Mouse (Mus musculus): ENCODE measurements around the gene Gusb. TPM values are rescaled to one million over a fixed set of nuclear protein-coding genes. Genes with fewer than 3 reads are reported as not detected.
A peak's percentile ranks its signal among the peaks of the same experiment; 100 is the strongest.

Gusb gene
- 43.0 and 45.7 TPM in 2 replicates for polyA plus RNA-seq (2016; fragmentation: Nextera tagmentation; extraction: Ambion mirVana)

DNA sequence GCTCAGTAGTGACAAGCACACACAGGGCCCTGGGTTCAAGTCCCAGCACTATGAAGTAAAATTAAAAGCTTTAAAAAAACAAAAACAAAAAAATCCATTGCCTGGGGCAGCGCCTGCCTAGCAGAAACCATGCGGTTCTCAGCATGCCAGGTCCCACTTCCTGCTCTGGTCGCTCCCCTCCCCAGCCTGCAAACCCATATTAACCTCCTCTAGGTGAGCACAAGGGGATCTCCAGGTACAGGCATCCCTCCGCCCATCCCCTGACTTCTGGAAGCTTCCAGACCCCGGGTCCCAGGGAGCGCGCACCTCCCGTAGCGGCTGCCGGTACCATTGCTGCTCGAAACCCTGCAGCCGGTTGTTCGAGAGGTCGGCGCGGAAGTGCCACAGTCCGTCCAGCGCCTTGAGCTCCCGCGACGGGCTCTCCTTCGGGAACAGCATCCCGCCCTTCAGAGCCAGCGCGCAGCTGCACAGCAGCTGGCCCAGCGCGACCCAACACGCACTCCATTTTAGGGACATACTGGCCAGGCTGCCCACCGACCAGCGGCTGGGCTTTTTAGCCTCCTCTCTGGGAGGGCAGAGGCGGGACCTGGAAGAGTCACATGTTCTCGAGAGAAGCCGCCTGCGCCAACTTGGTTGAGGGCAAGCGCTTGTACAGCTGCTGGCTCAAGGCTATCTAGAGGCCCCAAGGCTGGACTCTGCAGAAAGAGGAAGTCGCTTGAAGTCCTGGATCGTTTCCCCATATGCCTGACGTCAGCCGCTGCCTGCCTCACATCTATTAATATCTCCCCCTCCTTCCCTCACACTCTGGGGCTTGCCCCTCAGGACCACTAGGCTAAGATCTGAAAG, at the start of gene Gusb:
Gene Gusb (minus strand): TSS at position 749 of the 846 bp plus-strand sequence.
- H3K36me3 ChIP-seq = peaks cover 10% of the 10 kb centered on the region; the same call in 1 of the 2 replicates
- peaks cover 15% of the 10 kb centered on the region; the same call in 1 of the 2 replicates for H3K9me3 ChIP-seq
- H3K27ac ChIP-seq = peak within 1 kb of the TSS; percentile 83
- peak within 1 kb of the TSS; percentile 72 for H3K4me2 ChIP-seq
- H3K9ac ChIP-seq (replicated peaks) = peak within 1 kb of the TSS; percentile 69
- peak; percentile 75 for ATAC-seq (ENCODE audit: insufficient number of reproducible peaks, insufficient read depth, low FRiP score, low TSS enrichment, low read depth)
- under 1% methylated on average over 39 of the region's 39 CpGs for WGBS
- peak within 1 kb of the TSS; percentile 67 for H3K4me3 ChIP-seq (replicated peaks)
- H3K4me1 ChIP-seq (replicated peaks) = peaks cover 19% of the 10 kb centered on the region
- H3K27me3 ChIP-seq = no peaks in the 10 kb centered on the region

DNA sequence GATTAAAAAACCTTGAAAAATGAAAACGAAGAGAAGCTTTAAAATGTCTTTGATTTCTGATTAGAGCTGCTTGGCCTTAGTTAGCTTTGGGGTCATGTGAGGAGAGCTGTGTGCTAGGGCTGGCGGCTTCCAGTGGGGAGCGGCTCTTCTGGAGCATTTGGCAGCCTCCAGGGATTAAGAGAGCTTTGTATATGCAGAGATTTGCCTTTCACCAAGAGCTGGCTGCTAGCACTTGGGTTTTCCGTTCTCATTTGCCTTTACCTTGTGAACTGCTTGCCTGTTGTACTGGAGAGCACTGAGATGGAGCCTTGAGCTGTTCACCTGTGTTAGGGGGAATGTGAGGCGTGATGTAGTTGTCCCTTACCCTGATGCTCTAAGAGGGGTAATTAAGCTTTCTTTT, 49.7 kb upstream of the Gusb start:
- H3K9me3 ChIP-seq = no peaks in the 10 kb centered on the region
- no peaks in the 10 kb centered on the region for H3K4me1 ChIP-seq (replicated peaks)
- no peak for ATAC-seq (ENCODE audit: insufficient number of reproducible peaks, insufficient read depth, low FRiP score, low TSS enrichment, low read depth)
- H3K27ac ChIP-seq = no peak overlapping the region
- H3K4me3 ChIP-seq (replicated peaks) = no peak overlapping the region
- H3K9ac ChIP-seq (replicated peaks) = no peak overlapping the region
- H3K27me3 ChIP-seq = no peaks in the 10 kb centered on the region
- H3K4me2 ChIP-seq = no peak overlapping the region
- peaks cover 62% of the 10 kb centered on the region for H3K36me3 ChIP-seq
- WGBS = 87% methylated on average over 5 of the region's 5 CpGs

DNA sequence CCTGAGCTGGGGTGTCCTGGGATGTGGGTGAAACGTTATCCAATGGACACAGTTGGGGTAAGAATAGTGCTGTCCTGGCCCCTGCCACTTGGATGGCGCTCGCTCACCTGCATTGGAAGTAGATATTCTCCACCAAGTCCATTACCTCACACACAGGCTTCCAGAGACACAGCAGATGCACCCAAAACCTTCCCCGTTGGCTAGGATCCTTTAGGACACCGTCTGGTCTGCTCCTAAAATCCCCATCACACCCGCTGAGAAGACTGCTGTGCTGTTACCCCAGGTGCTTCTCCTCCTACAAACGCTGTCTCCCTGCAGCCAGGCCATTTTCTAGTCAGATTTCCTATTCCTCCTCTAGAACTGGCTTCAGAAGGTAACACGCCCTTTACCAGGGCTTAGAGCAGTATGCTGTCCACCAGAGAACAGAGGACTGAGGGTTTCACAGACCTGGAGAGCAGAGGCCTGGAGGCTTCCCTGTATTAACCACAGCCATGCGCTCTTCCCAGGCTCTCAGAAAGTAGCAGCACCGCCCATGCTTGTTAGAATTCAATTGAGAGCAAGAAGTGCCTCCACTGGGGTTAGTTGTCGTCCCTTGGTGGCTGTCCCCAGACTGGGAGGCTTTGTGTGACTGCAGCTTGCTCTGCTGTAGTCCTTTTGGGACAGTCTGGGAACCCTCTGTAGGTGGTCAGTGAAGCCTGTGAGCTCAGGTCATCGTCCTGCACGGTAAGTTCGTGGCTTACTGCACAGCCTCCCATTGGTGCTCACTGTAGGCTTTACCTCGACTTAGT, 48.4 kb upstream of the Gusb start:
- Histone ChIP-seq H3K4me1 (replicated peaks) (no peaks in the 10 kb centered on the region), H3K9me3 (no peaks in the 10 kb centered on the region), H3K27ac (no peak overlapping the region), H3K4me2 (no peak overlapping the region), H3K27me3 (no peaks in the 10 kb centered on the region), H3K9ac (replicated peaks) (no peak overlapping the region), H3K36me3 (peaks cover 75% of the 10 kb centered on the region), H3K4me3 (replicated peaks) (no peak overlapping the region)
- WGBS = 85% methylated on average over 15 of the region's 15 CpGs
- no peak for ATAC-seq (ENCODE audit: insufficient number of reproducible peaks, insufficient read depth, low FRiP score, low TSS enrichment, low read depth)

DNA sequence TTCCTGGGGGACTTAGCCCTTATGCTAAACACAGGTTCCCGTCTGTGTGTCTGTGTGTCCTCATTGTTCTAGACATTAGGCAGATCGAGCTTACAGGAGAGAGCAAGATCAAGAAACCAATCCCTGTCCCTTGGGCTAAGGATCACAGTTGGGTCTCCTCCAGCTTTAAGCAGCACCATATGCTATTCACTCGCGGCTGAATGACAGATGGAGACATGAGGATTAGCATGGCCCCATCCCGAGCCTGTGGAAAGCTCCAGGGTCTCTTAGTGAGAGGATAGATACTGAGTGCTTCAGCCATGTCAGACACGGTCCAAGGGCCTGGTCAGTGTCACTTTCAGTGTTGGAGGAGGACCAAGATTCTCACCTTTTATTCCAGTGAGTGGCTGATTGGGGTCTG, 47.6 kb upstream of the Gusb start:
- H3K27ac ChIP-seq = no peak overlapping the region
- H3K4me1 ChIP-seq (replicated peaks) = no peaks in the 10 kb centered on the region
- H3K9me3 ChIP-seq = no peaks in the 10 kb centered on the region
- no peak overlapping the region for H3K9ac ChIP-seq (replicated peaks)
- no peaks in the 10 kb centered on the region for H3K27me3 ChIP-seq
- peaks cover 77% of the 10 kb centered on the region for H3K36me3 ChIP-seq
- no peak for ATAC-seq (ENCODE audit: insufficient number of reproducible peaks, insufficient read depth, low FRiP score, low TSS enrichment, low read depth)
- no peak overlapping the region for H3K4me2 ChIP-seq
- no peak overlapping the region for H3K4me3 ChIP-seq (replicated peaks)
- WGBS = 76% methylated on average over 6 of the region's 6 CpGs

DNA sequence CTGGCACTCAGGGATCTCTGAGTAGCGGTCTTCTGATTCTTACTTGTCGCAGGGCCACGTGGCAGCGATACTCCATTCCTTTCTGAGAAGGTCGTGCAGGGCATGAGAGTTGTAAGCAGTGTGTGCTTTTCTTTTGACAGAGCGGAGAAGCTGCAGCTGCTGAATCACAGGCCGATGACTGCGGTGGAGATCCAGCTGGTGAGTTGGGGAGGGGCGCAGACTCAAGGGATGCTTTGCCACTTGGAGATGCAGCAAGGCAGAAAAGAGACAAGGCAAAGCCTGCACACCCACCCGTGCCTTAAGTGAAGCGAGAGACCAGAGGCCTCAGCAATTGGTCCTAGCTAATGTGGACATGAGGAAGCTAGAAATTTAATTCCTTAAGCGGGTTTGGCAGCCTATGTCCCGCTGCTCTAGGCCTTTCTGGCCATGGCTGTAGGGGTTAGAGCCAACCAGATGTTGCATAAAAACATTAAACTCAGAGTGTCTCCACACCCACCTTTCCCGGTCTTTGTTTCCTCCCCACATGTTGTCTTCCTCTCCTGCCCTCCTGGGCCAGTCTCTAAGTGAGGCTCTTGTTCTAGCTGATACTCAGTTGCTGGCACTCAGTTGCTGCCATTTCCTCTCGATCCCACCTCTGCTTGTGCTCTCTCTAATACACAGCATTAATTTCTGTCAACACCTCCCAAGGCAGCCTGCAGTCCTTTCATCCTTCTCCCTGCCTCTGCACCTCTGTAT, 46.1 kb upstream of the Gusb start:
- no peak overlapping the region for H3K9ac ChIP-seq (replicated peaks)
- no peaks in the 10 kb centered on the region for H3K9me3 ChIP-seq
- no peak overlapping the region for H3K4me2 ChIP-seq
- no peak overlapping the region for H3K27ac ChIP-seq
- no peaks in the 10 kb centered on the region for H3K27me3 ChIP-seq
- WGBS = 90% methylated on average over 15 of the region's 15 CpGs
- peaks cover 85% of the 10 kb centered on the region for H3K36me3 ChIP-seq
- no peak overlapping the region for H3K4me3 ChIP-seq (replicated peaks)
- no peak for ATAC-seq (ENCODE audit: insufficient number of reproducible peaks, insufficient read depth, low FRiP score, low TSS enrichment, low read depth)
- no peaks in the 10 kb centered on the region for H3K4me1 ChIP-seq (replicated peaks)

DNA sequence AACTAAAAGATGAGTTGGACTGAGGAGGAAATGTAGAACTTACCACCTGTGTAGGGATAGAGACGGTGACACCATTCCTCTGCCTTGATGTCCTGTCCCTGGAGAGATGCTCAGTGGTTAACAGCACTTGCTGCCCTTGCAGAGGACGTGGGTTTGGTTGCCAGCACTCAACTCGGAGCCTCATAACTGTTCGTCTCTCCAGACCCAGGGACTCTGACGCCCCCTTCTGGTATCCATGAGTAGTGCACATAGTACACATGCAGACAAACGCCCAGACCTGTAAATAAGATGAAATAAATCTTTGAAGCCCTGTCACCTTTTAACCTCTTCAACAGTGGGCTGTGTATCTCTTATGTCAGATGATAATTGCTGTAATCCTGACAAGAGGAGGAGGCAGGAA, 44.2 kb upstream of the Gusb start:
- Histone ChIP-seq H3K27me3 (no peaks in the 10 kb centered on the region), H3K9ac (replicated peaks) (no peak overlapping the region), H3K4me2 (no peak overlapping the region), H3K36me3 (peaks cover 89% of the 10 kb centered on the region), H3K4me3 (replicated peaks) (no peak overlapping the region), H3K27ac (no peak overlapping the region), H3K9me3 (no peaks in the 10 kb centered on the region), H3K4me1 (replicated peaks) (no peaks in the 10 kb centered on the region)
- WGBS = 78% methylated on average over 6 of the region's 6 CpGs
- ATAC-seq (ENCODE audit: insufficient number of reproducible peaks, insufficient read depth, low FRiP score, low TSS enrichment, low read depth) = no peak

DNA sequence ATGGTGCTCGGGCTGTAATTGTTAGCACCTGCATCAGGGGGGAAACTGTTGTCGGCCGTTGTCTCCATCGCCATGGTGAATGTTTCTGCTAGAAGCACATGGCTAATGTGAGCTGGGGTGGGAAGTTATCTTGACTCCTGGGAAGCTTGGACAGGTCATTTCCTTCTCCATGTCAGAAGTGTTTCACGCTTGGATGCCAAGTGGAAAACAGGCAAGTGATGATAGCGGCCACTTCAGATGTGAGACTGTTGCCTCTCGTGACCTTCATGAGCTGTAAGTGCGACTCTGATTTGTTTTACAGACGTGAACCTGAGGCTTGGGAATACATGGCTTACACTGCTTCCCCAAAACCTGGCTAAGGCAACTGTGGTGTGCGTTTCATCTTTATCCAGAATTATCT, 43.7 kb upstream of the Gusb start:
- Histone ChIP-seq H3K4me3 (replicated peaks) (no peak overlapping the region), H3K4me2 (no peak overlapping the region), H3K9me3 (no peaks in the 10 kb centered on the region), H3K4me1 (replicated peaks) (no peaks in the 10 kb centered on the region), H3K27ac (no peak overlapping the region), H3K27me3 (no peaks in the 10 kb centered on the region), H3K9ac (replicated peaks) (no peak overlapping the region), H3K36me3 (peaks cover 91% of the 10 kb centered on the region)
- ATAC-seq (ENCODE audit: insufficient number of reproducible peaks, insufficient read depth, low FRiP score, low TSS enrichment, low read depth) = no peak
- 78% methylated on average over 10 of the region's 10 CpGs for WGBS

DNA sequence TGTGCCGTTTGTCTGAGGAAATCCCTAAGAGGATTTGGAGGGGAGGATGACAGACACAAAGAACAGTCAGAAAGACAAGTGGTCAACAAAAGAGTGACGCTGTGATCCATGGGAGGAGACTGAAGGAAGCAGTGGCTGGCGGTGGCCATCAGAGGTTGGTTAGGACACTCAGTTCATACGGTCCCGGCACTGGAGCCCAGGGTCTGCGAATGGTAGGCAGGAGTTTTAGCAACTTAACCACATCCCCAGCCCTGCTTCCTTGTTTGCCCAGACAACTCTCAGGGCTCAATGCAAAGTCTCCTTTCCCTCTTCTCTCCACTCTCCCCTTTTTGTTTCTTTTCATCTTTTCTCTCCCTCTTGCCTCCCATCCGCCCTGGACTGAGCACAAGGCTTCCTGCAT, 43.3 kb upstream of the Gusb start:
- Histone ChIP-seq H3K4me1 (replicated peaks) (no peaks in the 10 kb centered on the region), H3K27ac (no peak overlapping the region), H3K36me3 (peaks cover 90% of the 10 kb centered on the region), H3K9ac (replicated peaks) (no peak overlapping the region), H3K4me3 (replicated peaks) (no peak overlapping the region), H3K4me2 (no peak overlapping the region), H3K27me3 (no peaks in the 10 kb centered on the region), H3K9me3 (no peaks in the 10 kb centered on the region)
- ATAC-seq (ENCODE audit: insufficient number of reproducible peaks, insufficient read depth, low FRiP score, low TSS enrichment, low read depth) = no peak
- 86% methylated on average over 7 of the region's 7 CpGs for WGBS

DNA sequence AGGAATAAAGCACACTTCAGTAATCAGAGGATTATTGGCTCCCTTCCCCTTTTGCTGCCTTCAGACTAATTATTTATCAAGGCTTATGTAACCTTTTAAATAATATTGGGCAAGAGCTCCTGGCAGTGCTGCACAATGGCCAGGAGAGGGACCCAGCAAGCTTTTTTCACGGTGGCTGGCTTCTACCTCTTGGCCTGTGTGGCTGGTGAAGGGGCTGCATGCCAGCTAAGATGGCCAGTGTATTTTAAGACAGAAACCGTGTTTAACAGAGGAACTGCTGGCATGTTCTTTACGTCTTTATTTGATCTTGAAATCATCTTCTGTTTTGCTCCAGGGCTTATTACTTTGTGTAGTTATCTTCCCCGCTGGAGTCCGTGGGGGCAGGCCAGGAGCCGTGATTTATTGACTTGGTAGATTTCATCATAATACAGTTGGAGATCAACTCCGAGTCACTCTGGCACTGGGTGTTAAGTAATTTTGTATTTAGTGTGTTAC, 41.4 kb upstream of the Gusb start:
- 79% methylated on average over 7 of the region's 7 CpGs for WGBS
- Histone ChIP-seq H3K4me1 (replicated peaks) (no peaks in the 10 kb centered on the region), H3K9ac (replicated peaks) (no peak overlapping the region), H3K9me3 (no peaks in the 10 kb centered on the region), H3K4me2 (no peak overlapping the region), H3K27ac (no peak overlapping the region), H3K36me3 (peaks cover 93% of the 10 kb centered on the region), H3K4me3 (replicated peaks) (no peak overlapping the region), H3K27me3 (no peaks in the 10 kb centered on the region)
- no peak for ATAC-seq (ENCODE audit: insufficient number of reproducible peaks, insufficient read depth, low FRiP score, low TSS enrichment, low read depth)

DNA sequence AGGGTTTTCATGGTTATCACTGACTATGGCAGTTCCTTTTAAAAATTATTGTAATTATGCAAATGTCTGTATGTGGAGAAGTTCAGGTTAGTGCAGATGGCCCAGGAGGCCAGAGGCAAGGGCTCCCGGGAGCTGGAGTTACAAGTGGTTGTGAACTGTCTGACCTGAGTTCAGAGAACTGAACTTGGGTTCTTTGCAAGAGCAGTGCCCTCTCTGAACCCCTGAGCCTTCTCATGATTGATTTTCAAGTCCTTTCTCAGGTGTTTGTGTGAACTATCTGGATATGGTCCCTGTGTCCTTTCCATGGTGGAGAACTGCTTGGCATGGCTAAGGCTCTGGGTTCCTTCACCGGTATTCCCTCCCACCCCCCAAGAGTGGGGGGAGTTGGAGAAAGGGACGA, 40.9 kb upstream of the Gusb start:
- H3K36me3 ChIP-seq = peaks cover 90% of the 10 kb centered on the region
- 89% methylated on average over 3 of the region's 3 CpGs for WGBS

DNA sequence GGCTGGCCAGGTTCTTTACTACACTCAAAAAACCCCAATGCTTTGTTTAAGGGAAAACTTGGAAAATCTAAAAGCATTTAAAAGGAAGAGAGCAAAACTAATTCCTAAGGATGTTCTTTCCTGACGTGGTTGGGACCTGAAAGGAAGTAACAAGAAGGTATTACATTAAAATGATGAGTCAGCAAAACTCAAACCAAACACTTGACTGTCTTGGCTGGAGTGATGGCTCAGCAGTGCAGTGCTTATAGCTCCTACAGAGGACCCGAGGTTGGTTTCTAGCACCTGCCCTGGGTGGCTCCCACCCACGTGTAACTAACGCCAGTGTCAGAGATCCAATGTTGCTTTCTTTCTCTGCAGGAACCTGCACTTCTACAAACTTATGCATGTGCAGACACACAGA, 38.4 kb upstream of the Gusb start:
- Histone ChIP-seq H3K36me3 (peaks cover 85% of the 10 kb centered on the region), H3K4me3 (replicated peaks) (no peak overlapping the region)
- WGBS = 83% methylated on average over 4 of the region's 4 CpGs

More for the DNA sequence above, 40.9 kb upstream of the Gusb start:
- no peaks in the 10 kb centered on the region for H3K27me3 ChIP-seq
- no peak overlapping the region for H3K9ac ChIP-seq (replicated peaks)
- no peak for ATAC-seq (ENCODE audit: insufficient number of reproducible peaks, insufficient read depth, low FRiP score, low TSS enrichment, low read depth)
- no peak overlapping the region for H3K4me2 ChIP-seq
- no peak overlapping the region for H3K27ac ChIP-seq
- no peak overlapping the region for H3K4me3 ChIP-seq (replicated peaks)
- H3K9me3 ChIP-seq = no peaks in the 10 kb centered on the region
- no peaks in the 10 kb centered on the region for H3K4me1 ChIP-seq (replicated peaks)

More for the DNA sequence above, 38.4 kb upstream of the Gusb start:
- Histone ChIP-seq H3K27ac (no peak overlapping the region), H3K4me2 (no peak overlapping the region), H3K4me1 (replicated peaks) (no peaks in the 10 kb centered on the region), H3K9ac (replicated peaks) (no peak overlapping the region), H3K9me3 (no peaks in the 10 kb centered on the region), H3K27me3 (no peaks in the 10 kb centered on the region)
- no peak for ATAC-seq (ENCODE audit: insufficient number of reproducible peaks, insufficient read depth, low FRiP score, low TSS enrichment, low read depth)

All from limb, embryonic 12.5 days (tissue).